Comparison of ENCODE assay signal across 15 mouse cellular contexts in genomic region chr8:88009878-88010277, GRCm38 (mm10). TPM values are rescaled to one million over a fixed set of nuclear protein-coding genes. Genes with fewer than 3 reads are reported as not detected.
DNase-seq lines count a peak whose midpoint lies in the region; ATAC-seq and TF ChIP-seq lines count a peak whose summit lies in the region.
"Had no signal": no experiment of that assay in that cellular context is flagged by ENCODE, and none has a peak within 500 bp of the region (broad histone marks: within the 10 kb centered on the region; RNA-seq: fewer than 3 reads in every experiment).

No protein-coding gene starts in this region.

- H3K4me3 ChIP-seq in heart, postnatal 0 days (ENCODE audit: low read depth, low read length) = no peak overlapping the region
- no peak overlapping the region for H3K4me3 ChIP-seq in lung, embryonic 15.5 days
- no peak overlapping the region for H3K4me3 ChIP-seq in lung, adult 2 months (replicated peaks; ENCODE audit: extremely low read depth, low read depth, low read length)
- no peak overlapping the region for H3K4me3 ChIP-seq in embryonic facial prominence, embryonic 10.5 days
- H3K4me3 ChIP-seq: embryonic facial prominence, embryonic 13.5 days had no signal

- no peaks in the 10 kb centered on the region; the same call in 1 of the 2 replicates for H3K27me3 ChIP-seq in heart, postnatal 0 days (ENCODE audit: control insufficient read depth, insufficient read depth, low read length)
- H3K27me3 ChIP-seq in lung, embryonic 15.5 days = no peaks in the 10 kb centered on the region; the same call in 1 of the 2 replicates
- H3K27me3 ChIP-seq in embryonic facial prominence, embryonic 10.5 days (replicated peaks; ENCODE audit: low read depth, poor library complexity, severe bottlenecking) = no peaks in the 10 kb centered on the region
- H3K27me3 ChIP-seq: embryonic facial prominence, embryonic 13.5 days had no signal

- H3K9ac ChIP-seq in heart, postnatal 0 days (replicated peaks; ENCODE audit: low read depth, low read length) = no peak overlapping the region
- H3K9ac ChIP-seq in lung, embryonic 15.5 days = no peak overlapping the region
- H3K9ac ChIP-seq: embryonic facial prominence, embryonic 13.5 days; hindbrain, embryonic 14.5 days had no signal

- no peaks in the 10 kb centered on the region for H3K9me3 ChIP-seq in heart, postnatal 0 days (replicated peaks; ENCODE audit: control insufficient read depth, low read length)
- H3K9me3 ChIP-seq in lung, embryonic 15.5 days = no peaks in the 10 kb centered on the region
- no peaks in the 10 kb centered on the region; the same call in 1 of the 2 replicates for H3K9me3 ChIP-seq in embryonic facial prominence, embryonic 10.5 days
- H3K9me3 ChIP-seq: embryonic facial prominence, embryonic 13.5 days had no signal

- TF ChIP-seq POLR2A in lung, adult 2 months (IDR thresholded peaks at IDR 0.05; ENCODE audit: borderline replicate concordance, extremely low read depth, low read depth, low read length) = no peak

- TF ChIP-seq EP300 in heart, postnatal 0 days (IDR thresholded peaks at IDR 0.05; ENCODE audit: low read depth) = no peak

- H3K4me1 ChIP-seq in heart, postnatal 0 days (ENCODE audit: control insufficient read depth, insufficient read depth) = no peaks in the 10 kb centered on the region
- peaks cover 16% of the 10 kb centered on the region for H3K4me1 ChIP-seq in lung, embryonic 15.5 days
- H3K4me1 ChIP-seq in lung, adult 2 months (ENCODE audit: control insufficient read depth, insufficient read depth, low read length) = no peaks in the 10 kb centered on the region
- H3K4me1 ChIP-seq in embryonic facial prominence, embryonic 10.5 days = peaks cover 19% of the 10 kb centered on the region

- TF ChIP-seq CTCF in heart, postnatal 0 days (IDR thresholded peaks at IDR 0.05; ENCODE audit: low read depth) = no peak
- no peak for TF ChIP-seq CTCF in lung, adult 2 months (IDR thresholded peaks at IDR 0.05; ENCODE audit: insufficient read depth, low read length)

- no peak overlapping the region for H3K4me2 ChIP-seq in heart, postnatal 0 days (ENCODE audit: low read depth, low read length)
- H3K4me2 ChIP-seq in lung, embryonic 15.5 days = no peak overlapping the region
- H3K4me2 ChIP-seq: embryonic facial prominence, embryonic 13.5 days; hindbrain, embryonic 14.5 days had no signal

- peak; percentile 39; the same call in 1 of the 2 replicates for ATAC-seq in heart, postnatal 0 days (ENCODE audit: insufficient read depth, low read depth)
- no peak for ATAC-seq in lung, embryonic 15.5 days (ENCODE audit: borderline replicate concordance, extremely low read depth, low FRiP score, low TSS enrichment)
- ATAC-seq: Patski had no signal

- 46% methylated on average over 3 of the region's 3 CpGs for WGBS in heart, postnatal 0 days
- WGBS in lung, embryonic 15.5 days = 56% methylated on average over 3 of the region's 3 CpGs
- WGBS in lung, adult 2 months = 46% methylated on average over 3 of the region's 3 CpGs
- 48% methylated on average over 3 of the region's 3 CpGs for WGBS in embryonic facial prominence, embryonic 10.5 days

- DNase-seq in adrenal gland, postnatal 14 days = peak; percentile 33
- no peak for DNase-seq in adrenal gland, postnatal 4 days (ENCODE audit: low spot score in 2 of 2)
- peak; percentile 28 for DNase-seq in heart, postnatal 0 days (ENCODE audit: low spot score)
- DNase-seq in heart, adult 8-10 months (ENCODE audit: low spot score) = no peak
- no peak for DNase-seq in lung, adult 2 months
- no peak for DNase-seq in embryonic facial prominence, embryonic 10.5 days (ENCODE audit: low spot score)
- DNase-seq in embryo, embryonic 10 days (ENCODE audit: low spot score) = no peak
- DNase-seq: kidney, adult 11 months; thymus, postnatal 25 days had no signal

- no peaks in the 10 kb centered on the region for H3K36me3 ChIP-seq in heart, postnatal 0 days (replicated peaks; ENCODE audit: control insufficient read depth, insufficient read depth, low read length)
- H3K36me3 ChIP-seq in lung, embryonic 15.5 days = no peaks in the 10 kb centered on the region
- H3K36me3 ChIP-seq in embryonic facial prominence, embryonic 10.5 days (replicated peaks) = no peaks in the 10 kb centered on the region
- H3K36me3 ChIP-seq: embryonic facial prominence, embryonic 13.5 days had no signal

- peak overlapping the region; percentile 19; the same call in 1 of the 2 replicates for H3K27ac ChIP-seq in heart, postnatal 0 days (ENCODE audit: low read depth)
- H3K27ac ChIP-seq in lung, embryonic 15.5 days = peak overlapping the region; percentile 27
- peak overlapping the region; percentile 71; the same call in 1 of the 2 replicates for H3K27ac ChIP-seq in embryonic facial prominence, embryonic 10.5 days (replicated peaks)
- H3K27ac ChIP-seq: embryonic facial prominence, embryonic 13.5 days; hindbrain, embryonic 14.5 days; stomach, postnatal 0 days had no signal

RNA-seq across cellular contexts. Expression of gene Zfp423, which starts 50.5 kb away (rescaled TPM):
- total RNA-seq in adrenal gland, postnatal 14 days (2021) = 18.7 and 22.0 TPM in 2 replicates
- total RNA-seq in adrenal gland, postnatal 4 days (2021) = 10 to 100 TPM; 39.4 to 41.8 TPM
- 5.0 and 7.9 TPM in 2 replicates for total RNA-seq in heart, postnatal 0 days (2014; rRNA removed; ENCODE audit: low replicate concordance)
- polyA plus RNA-seq in heart, postnatal 0 days (2015; fragmentation: Nextera tagmentation; extraction: Ambion mirVana) = 1.9 TPM in 2 replicates
- 1 to 10 TPM; 3.2 to 5.2 (median 3.6) TPM for total RNA-seq in heart, adult 8-10 months (2022)
- 7.3 and 9.9 TPM in 2 replicates for polyA plus RNA-seq in lung, embryonic 15.5 days (2015; fragmentation: Nextera tagmentation; extraction: Ambion mirVana)
- polyA plus RNA-seq in lung, adult 2 months (2012; rRNA removed) = 6.4 and 7.5 TPM in 2 replicates
- polyA plus RNA-seq in embryonic facial prominence, embryonic 10.5 days (2016; fragmentation: Nextera tagmentation; extraction: Ambion mirVana) = 22.0 and 23.4 TPM in 2 replicates
- total RNA-seq: megakaryocyte-erythroid progenitor cell, adult 5-6 weeks had no signal

Comparison
In these comparisons a context has a peak if more than half of its experiments do, and no peak if none do; other contexts are left out.
1. DNase-seq: peak in adrenal gland, postnatal 14 days (single experiment) and heart, postnatal 0 days (single experiment); none in adrenal gland, postnatal 4 days (0 of 2), heart, adult 8-10 months (single experiment), lung, adult 2 months (single experiment), embryonic facial prominence, embryonic 10.5 days (single experiment) and embryo, embryonic 10 days (single experiment).
2. H3K27ac ChIP-seq: peak in every context shown above with its lines; median percentile 71 in embryonic facial prominence, embryonic 10.5 days; 27 in lung, embryonic 15.5 days; 19 in heart, postnatal 0 days.